Mouse (Mus musculus): Measurements from ENCODE around the gene Btn1a1. TPM values are rescaled to one million over a fixed set of nuclear protein-coding genes. Genes with fewer than 3 reads are reported as not detected.

Gene Btn1a1
- polyA plus RNA-seq (2017; shearing (Covaris generic)): not detected

DNA sequence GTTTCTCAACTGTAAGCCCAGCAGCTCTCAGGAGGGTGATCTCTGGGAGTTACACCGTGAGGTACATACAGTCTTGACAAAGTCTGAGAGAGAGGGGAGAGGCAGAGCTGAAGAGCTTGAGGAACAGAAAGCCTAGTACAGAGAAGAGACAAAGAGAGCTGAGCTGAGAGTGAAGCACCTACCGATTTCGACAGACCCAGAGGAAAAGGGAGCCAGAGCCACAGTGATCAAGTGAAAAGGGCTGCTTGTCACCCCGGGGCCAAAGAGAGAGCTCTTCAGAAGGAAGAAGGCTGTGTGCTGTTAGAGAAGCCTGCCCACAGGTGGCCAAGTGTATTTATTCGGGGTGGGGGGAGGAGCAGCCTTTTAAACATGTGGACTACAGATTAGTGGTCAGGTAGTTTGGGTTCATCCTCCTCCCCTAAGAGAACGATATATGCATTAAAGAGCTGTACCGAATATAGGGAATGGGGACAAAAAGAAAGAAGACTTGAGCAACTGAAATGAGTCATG, at the start of gene Btn1a1:
Btn1a1 (minus strand) TSS at position 302 of the 510 bp plus-strand sequence.
- ATAC-seq: peak; percentile 38

DNA sequence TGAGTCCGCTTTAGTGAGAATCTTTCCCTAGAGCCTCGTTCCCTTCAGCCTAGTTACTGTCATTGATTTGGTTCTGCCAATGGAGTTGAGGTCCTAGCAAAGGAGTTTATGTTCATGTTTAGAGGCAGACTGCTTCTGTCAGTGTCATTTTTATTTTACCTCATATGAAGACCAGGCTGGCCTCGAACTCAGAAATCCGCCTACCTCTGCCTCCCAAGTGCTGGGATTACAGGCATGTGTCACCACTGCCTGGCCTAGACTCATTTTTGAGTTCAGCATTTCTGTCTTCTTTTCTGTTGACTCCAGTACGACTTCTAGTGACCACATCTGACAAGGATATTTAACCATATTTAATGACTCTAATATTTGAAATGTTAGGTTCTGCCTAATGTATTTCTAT, 49.6 kb upstream of the Btn1a1 start:
- no peak for ATAC-seq

DNA sequence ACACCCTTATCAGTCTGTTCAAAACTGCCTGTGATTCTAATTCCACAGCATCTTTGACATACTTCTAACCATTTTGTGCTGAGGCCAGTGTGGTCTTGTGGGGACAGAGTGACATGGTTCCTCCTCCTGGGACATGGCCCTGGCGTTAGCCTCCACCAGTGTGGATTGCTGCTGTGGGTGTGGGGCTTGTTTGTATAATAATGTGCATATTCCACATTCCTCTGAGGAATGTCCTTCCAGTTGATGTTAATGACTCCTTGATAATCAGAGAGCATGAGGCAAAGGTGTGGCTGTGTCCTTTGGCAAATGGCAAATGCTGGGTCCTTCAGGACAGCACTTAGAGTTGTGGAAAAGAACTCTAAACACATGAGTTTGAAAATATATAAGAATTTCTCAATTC, 47.8 kb upstream of the Btn1a1 start:
- no peak for ATAC-seq

DNA sequence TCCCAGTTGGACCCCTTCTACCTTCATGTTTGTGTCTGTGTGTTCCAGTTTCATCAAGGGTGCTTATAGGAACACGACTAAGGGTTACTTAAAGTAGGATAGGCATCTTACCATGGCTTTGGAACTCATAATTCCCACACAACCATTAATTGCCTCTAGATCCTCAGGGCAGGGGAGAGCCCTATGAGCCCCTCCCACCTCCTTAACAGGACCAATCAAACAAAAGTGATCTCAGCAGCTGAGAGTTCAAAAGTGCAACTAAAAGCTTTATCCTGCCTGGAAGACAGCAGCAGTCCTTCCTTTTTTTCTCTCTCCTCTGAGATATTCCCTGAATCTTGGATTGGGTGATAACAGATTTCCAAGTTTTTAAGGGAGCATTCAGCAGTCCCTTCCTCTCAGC, 44.4 kb upstream of the Btn1a1 start:
- no peak for ATAC-seq

DNA sequence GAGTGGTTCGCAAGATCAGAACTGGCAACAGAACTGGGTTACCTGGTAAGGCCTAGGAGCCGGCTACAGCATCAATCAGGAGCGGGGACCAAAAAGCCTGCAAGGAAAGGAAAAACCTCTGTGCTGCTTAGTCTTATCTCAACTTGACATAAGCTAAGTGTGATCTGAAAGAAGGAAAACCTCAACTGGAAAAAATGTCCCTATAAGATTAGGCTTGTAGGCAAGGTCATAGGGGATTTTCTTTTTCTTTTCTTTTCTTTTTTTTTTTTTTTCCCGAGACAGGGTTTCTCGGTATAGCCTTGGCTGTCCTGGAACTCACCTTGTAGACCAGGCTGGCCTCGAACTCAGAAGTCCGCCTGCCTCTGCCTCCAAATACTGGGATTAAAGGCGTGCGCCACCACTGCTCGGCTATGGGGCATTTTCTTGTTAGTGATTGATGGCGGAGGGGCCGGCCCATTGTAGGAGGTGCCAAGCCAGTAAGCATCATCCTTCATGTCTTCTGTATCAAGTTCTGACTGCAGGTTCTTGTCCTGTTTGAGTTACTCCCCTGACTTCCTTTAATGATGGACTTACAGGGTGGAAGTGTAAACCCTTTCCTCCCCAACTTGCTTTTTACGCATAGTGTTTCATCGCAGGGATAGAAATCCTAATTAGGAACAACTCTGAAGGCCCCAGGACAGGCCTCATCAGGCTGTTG, 41.3 kb upstream of the Btn1a1 start:
- ATAC-seq: no peak

DNA sequence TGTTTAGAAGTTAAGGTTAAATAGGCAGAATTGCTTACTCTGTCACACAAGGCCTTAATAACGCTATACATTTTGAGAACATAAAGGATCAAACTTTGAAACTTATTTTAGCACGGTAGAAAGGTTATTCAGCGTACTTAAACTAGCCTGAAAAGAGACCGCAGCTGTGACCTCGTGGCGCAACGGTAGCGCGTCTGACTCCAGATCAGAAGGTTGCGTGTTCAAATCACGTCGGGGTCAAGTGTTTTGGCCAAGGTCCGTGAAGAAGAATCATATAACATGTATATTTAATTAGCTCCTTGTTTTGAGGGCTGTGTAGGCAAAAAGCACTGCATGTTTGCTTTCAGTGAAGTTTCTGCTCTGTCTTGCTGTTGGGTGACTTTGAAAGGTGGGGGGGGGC, 40.6 kb upstream of the Btn1a1 start:
- no peak for ATAC-seq

DNA sequence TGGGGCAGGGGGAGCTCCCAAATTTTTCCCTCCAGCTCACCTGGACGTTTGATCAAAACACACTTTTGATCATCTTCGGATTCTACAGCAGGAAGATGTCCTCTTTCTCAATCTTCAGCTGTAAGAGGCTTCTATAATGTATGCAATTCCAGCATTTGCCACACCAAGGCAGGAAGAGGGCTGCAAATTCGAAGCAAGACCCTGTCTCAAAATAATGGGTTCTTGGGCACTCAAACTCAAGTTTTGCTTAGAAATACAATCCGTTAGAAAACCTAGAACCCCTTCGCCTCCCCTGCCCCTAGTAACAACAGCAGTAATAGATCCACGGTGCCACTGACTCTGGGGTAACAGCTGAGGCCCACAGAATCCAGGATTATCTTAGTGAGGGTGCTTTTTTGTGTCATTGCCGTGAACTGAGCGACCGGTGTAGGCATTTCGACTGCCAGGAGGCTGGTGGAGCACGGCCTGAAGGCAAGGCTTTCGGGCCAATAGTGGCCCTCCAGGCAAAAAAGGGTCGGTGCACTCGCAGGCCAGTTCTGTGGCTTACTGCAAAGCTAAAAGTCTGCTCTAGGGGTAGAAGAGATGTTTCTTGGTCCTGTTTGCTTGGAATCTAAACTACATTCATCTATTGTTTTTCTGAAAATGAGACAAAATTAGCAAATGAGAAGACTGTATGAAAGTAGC, 40.1 kb upstream of the Btn1a1 start:
- no peak for ATAC-seq

DNA sequence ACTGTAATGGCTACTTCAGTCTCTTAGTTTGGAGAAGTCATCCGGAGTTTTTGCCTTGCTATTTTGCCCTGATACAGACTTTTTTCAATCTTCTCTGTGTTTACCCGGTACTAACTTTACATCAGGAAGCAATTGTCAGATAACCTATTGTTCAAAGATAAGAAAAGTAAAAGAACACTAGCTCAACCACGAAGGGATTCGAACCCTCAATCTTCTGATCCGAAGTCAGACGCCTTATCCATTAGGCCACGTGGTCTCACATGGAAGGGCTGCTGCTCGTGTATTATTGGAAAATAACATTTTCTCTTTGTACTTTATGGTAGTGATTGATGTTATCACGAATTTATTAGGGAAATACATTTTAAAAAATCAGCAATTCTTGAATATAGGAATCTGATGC, 38.1 kb upstream of the Btn1a1 start:
- ATAC-seq: peak; percentile 52

DNA sequence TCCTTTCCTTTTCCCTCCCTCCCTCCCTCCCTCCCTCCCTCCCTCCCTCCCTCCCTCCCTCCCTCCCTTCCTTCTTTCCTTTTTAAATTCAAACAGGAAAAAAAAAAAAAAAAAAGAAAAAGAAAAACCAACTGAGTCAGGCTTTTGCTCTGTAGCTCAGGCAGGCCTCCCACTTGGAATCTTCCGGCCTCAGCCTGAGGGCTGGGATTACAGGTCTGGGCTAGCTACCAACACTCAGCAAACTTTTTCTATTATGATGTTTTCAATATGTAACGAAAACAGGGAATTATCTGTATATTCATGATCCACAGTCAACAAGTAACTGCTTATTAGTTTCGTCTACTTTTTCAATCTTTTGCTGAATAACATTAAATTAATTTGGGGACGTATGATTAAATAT, 37.2 kb upstream of the Btn1a1 start:
- no peak for ATAC-seq

DNA sequence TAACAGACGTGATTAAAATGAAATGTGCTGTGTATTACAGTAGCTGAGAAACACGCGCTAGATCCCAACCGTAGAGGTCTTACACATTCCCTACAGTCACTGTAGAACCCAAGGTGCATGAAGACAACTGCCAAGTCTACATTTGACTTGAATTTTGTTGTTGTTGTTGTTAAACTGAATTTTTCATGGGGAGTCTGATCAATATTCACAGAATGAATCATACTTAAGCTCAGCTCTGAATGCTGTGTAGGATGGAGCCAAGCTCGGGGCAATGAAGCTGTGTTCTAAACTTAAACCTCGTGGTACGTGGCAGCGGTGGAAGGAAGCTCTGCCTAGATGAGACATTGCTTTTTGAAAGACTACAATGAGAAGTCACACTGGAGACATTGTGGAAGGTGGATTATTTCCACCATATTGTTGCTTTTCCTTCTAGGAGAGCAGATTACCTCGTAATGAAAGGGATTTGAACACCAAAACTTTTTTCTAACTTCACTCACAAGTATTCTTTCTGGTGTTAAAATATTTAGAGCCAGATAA, 36.4 kb upstream of the Btn1a1 start:
- ATAC-seq: no peak

DNA sequence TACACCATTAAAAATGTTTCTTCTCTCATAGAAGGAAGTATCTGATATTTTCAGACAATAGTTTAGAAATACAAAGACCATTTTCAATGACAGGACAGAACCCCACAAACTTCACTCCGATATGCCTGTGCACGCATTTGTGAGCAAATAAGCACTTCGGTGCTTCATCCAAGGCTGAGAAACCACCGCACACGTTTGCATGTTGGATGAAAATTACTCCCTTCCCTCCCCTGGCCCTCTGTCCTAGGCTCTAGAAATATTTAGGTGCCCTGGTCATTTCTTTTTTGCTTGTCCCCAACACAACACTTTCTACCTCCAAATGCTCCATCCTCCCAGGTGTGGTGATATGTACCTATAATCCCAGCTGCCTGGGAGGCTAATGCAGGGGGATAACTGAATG, 35.8 kb upstream of the Btn1a1 start:
- ATAC-seq: no peak

DNA sequence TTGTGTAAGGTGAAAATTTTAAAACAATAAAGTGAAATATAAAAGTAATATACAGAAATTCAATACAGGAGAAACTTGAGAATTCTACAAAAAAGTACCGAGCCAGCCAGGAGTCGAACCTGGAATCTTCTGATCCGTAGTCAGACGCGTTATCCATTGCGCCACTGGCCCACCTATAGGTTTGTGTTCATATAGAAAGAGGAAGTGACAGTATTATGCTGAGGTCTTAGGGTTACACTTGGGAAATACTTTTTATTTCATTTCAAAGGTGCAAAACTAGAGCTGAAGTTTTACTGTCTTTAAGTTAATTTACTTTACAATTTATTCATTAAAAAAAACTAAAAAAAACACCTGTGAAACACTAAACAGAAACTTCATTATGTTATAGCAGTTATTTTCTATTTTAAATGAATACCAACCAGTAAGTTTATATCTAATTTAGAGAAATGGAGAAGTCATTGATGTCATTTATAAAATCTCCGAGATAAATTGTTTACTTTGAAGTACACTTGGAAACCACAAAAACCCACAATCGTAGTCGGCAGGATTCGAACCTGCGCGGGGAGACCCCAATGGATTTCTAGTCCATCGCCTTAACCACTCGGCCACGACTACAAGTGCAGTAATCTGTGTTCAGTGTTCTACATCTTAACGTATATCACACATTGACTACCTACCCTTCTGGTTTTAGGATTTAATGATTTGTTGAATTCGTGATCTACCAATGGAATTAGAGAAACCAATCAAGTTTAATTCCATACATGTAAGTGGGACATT, 34.9 kb upstream of the Btn1a1 start:
- ATAC-seq: no peak

DNA sequence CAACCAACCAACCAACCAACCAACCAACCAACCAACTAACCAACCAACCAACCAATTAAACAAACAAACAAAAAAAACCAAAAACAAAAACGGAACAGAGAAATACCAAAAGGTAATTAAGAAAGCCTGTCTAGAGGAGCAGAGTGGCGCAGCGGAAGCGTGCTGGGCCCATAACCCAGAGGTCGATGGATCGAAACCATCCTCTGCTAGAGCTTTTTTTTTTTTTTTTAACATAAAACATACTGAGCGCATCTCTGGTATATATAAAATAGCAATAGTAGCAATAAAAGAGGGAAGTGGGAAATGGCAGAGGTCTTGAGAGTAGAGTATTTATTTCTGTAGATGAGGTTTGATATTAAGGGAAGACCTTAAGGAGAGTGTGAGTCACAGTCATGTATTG, 34.2 kb upstream of the Btn1a1 start:
- no peak for ATAC-seq

DNA sequence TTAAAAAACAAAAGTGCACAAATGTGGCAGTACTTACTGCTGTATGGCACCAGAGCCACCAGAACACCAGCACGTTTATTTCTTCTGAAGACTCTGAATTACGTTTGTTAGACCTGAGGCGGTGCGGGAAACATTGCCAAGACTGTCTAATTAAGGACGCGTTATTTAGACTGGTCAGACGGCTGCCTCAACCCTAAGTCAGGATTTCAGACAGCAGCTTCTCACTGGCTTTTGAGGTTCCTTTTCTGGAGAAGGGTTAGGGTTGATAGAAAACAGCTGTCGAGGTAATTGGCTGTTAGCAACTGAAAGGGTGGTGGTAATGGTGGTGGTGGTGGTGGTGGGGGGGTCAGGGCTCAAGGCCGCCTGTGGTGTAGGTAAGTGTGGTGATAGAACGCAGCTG, 33.0 kb upstream of the Btn1a1 start:
- ATAC-seq: no peak

DNA sequence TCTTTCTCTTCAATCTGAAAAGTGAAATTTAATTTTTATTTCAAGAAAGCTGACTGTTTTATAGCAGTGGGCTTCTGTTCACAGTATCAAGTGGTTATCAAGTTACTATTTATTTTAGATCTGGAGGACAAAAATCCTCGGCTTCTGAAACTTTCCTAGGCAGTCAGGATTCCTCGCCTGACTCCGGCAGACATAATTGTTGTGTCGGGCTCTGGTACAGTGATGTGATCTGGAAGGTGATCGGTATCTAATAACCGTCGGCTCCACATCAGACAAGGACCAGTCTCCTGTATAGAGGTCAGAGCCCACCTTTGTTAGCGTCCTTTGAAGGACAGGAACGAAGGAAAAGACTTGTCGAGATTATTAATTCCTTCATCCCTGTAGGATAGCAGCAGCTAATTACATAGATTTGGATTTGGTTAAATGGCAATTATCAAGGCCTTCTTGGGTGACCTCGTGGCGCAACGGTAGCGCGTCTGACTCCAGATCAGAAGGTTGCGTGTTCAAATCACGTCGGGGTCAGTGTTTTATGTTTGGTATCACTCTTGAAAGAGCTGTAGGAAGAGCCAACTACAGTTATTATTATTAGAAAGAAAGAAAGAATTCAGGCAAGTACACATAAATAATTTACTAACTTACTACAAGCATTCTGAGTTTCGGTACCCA, 32.1 kb upstream of the Btn1a1 start:
- ATAC-seq: no peak

DNA sequence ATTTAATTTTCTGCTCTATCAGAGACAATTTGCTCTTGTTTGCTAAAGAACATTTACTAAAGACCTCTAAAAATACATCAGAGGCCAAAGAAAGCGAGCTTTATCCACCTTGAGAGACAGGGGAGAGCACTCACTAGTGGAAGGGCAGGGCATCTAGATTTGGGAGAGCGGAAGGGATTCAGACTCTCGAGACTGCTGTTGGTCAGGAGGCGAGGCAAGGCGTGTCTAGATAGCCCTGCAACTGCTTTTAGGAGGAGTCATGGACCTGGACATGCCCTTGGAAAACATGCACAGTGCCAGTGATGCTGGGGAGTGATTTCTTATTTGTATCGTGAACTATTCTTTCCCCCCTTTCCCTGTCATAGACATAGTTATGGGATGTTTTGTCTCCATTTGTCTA, 29.8 kb upstream of the Btn1a1 start:
- ATAC-seq: no peak

DNA sequence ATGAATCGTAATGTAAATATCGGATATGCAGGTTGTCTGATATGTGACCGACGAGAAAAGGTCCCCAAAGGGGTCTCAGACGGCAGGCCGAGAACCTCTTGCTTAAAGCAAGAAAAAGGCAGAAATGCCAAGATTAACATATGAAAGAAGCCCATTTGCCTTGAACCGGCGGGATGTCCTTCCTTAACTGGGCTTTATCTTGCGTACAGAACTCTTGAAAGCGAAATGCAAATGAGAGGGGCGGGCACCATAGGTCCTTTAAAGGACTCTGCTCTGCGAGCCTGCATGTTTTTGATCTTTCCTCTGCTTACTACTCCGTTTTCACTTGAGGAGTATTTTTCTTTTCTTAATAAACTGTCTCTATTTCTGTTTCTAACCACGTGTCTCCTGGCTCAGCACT, 26.3 kb upstream of the Btn1a1 start:
- ATAC-seq: no peak

DNA sequence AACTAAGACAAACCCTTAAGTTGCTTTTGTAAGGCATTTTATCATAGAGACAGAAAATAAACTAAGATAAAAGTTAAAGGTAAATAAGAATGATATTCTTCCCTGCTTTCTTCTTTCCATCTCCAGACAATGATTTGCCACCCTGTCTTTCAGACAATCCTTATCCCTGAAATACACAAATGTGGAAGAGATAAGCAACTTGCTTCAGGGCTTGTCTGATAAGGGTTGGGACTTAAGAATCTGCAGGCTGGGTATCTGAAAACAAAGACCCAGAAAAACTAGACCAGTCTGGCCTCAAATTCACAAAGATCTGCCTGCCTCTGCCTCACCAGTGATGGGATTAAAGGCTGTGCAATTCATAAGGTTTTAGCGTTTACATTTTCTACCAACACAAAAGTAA, 25.6 kb upstream of the Btn1a1 start:
- no peak for ATAC-seq

DNA sequence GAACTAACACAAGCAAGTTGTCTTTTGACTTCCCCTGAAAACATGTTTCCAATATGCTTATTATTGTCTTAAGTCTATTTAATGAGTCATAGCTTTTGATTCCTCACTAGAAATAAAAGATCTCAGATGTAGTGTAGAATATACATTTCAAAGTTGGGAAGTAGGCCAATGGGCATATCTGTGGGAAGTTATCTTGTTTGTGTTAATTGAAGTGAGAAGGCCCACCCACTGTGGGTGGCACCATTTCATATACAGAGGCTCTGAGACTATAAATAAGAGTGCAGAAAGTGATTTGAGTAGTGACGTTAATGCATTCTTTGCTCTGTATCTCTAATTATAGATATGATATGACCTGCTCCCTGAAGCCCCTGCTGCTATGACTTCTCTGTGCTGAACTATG, 25.2 kb upstream of the Btn1a1 start:
- no peak for ATAC-seq

DNA sequence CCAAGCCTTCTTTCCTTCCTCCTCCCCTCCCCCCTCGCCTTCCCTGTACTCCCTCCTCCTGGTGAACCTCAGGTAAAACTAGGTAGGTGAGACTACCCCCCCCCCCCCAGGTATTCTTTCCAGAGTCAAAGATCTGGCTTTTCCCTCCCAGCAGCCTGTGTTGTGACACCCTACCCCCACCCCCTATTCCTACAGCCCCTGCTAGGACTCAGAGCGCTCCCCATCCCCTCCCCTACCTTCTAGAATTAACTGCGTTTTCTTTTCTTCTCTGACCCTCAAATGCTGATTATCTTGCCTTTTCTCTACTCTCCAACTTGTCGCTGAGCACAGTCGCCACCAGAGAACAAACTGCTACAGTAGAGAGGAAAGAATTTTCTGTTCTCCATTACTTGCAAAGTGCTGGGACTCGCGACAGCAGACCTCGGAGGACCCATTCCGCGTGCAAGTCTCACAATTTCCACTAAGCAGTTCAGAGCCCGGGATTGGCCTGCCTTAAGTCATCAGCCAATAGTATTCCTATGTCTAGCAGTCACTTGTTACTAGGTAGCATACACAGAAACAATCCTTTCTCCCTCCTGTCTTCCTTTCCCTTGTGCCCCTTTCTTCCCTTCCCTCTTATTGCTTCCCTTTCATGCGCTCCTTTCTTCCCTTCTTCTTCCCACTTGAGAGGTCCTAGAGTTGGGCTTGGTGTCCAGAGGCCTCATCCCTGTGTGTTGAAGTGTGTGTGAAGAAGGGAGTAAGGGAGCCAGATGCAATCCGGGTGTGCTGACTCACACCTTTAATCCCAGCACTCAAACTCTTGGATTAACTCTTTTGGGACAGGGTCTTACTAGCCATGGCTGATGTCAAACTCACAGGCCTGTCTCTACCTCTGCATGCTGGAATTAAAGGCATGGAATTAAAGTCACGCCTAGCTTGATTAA, 23.0 kb upstream of the Btn1a1 start, which contains the start of gene Btn2a2:
Btn2a2 (minus strand) TSS at position 458 of the 923 bp plus-strand sequence.
- peak; percentile 99 for ATAC-seq

DNA sequence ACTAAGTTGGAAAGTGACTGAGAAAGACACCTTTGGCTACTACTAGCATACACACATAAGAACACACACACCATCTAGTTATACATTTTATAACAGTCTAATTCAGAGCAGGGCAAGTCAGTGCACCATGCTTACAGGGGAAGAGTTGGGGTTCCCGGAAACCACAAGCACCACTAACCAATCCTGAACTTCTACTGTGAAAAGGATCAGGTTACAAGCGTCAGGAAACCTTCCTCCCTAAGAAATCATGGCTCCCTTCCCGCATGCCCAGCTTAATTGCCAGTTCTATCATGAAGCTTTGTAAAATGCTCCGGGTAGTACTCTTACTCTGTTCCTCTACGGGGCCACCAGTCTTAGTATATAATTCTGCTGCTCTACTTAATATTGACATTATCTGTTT, 19.6 kb upstream of the Btn1a1 start:
- ATAC-seq: no peak

DNA sequence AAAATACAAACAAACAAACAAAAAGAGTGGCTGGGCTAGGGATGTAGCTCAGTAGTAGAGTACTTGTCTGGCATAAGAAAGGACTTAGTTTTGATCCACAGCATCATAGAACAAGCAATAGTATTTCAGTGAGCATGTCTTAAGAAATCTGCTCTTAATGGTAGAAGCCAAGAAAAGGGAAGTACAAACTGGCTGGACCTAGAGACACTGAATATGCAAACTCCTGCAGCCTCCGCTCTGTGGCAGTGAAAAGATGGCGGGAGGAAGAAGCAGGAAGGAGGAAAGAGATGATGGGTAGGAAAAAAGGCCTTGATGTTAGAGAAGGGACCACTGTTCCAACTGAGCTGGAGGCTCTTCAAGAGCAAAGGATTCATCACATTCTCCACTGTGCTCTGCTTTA, 17.5 kb upstream of the Btn1a1 start:
- no peak for ATAC-seq
